Mouse (Mus musculus): ENCODE results near the gene Usp44.

- TF ChIP-seq EP300 (IDR thresholded peaks at IDR 0.05) = no peak
- no peak for TF ChIP-seq CTCF (IDR thresholded peaks at IDR 0.05)
These were observed 57.7 kb downstream of the Usp44 start for GRCm38 (mm10) chr10:93888935-93889578.

All from lung, postnatal 0 days (tissue).